Mouse (Mus musculus) midbrain, embryonic 13.5 days (tissue): Measurements from ENCODE around the gene Itpka. TPM values are rescaled to one million over a fixed set of nuclear protein-coding genes. Genes with fewer than 3 reads are reported as not detected.
"Not testable (repeated sequence)": the region's sequence is repeated elsewhere in the genome, so short reads cannot be mapped to it uniquely, and the experiment has no call there.

ENCODE experiments used
- ATAC-seq: fragments of 200-750 bp; cut with Nextera tagmentation; 2 replicates; pipeline ENCODE4 v1.8.0; 2017; ENCODE audit warnings: mild to moderate bottlenecking, moderate TSS enrichment, moderate library complexity
- H3K27ac ChIP-seq: fragments of 300-500 bp; sonication (generic); 2 replicates; pipeline ENCODE4 v1.5.1; 2015; ENCODE audit warnings: inconsistent platforms, mild to moderate bottlenecking, moderate library complexity
- H3K27me3 ChIP-seq: fragments of 300-500 bp; sonication (generic); 2 replicates; pipeline ENCODE4 v1.6.1; 2015; ENCODE audit warnings: mild to moderate bottlenecking, inconsistent platforms
- H3K36me3 ChIP-seq: fragments of 300-500 bp; sonication (generic); 2 replicates; pipeline ENCODE4 v1.6.1; 2015; ENCODE audit warnings: mild to moderate bottlenecking, inconsistent platforms
- H3K4me1 ChIP-seq: fragments of 300-500 bp; sonication (generic); replicated peaks from 2 replicates; pipeline ENCODE4 v1.6.1; 2015; ENCODE audit warnings: inconsistent platforms
- H3K4me2 ChIP-seq: fragments of 300-500 bp; sonication (generic); replicated peaks from 2 replicates; pipeline ENCODE4 v1.6.1; 2015; ENCODE audit warnings: moderate library complexity, mild to moderate bottlenecking, inconsistent platforms
- H3K4me3 ChIP-seq: fragments of 300-500 bp; sonication (generic); replicated peaks from 2 replicates; pipeline ENCODE4 v1.5.1; 2015; ENCODE audit warnings: mild to moderate bottlenecking, inconsistent platforms
- H3K9ac ChIP-seq: fragments of 300-500 bp; sonication (generic); replicated peaks from 2 replicates; pipeline ENCODE4 v1.6.1; 2015; ENCODE audit warnings: mild to moderate bottlenecking, inconsistent platforms
- H3K9me3 ChIP-seq: fragments of 300-500 bp; sonication (generic); 2 replicates; pipeline ENCODE4 v1.6.1; 2016; ENCODE audit warnings: mild to moderate bottlenecking, inconsistent platforms
- WGBS: fragments of 180-500 bp; shearing (Covaris S2); methylation state at CpG from one replicate; pipeline ENCODE4 v1.1.7; 2015; 5-methylcytosine and 5-hydroxymethylcytosine counted together
- polyA plus RNA-seq: library from polyadenylated mRNA; unstranded; fragments of >200 nt; fragmentation: Nextera tagmentation; extraction: Ambion mirVana; gene quantifications from 2 replicates; pipeline ENCODE4 v1.2.1, GENCODE M21; 2015

Itpka gene
- polyA plus RNA-seq: 0.52 TPM in 1 of 2 replicates, not detected in the other

- peak; percentile 69 for ATAC-seq
- H3K36me3 ChIP-seq: no peaks in the 10 kb centered on the region
- peak within 1 kb of the TSS; percentile 57 for H3K4me3 ChIP-seq
- H3K27ac ChIP-seq: no peak within 1 kb of the TSS
- peaks cover 62% of the 10 kb centered on the region for H3K27me3 ChIP-seq
- WGBS: under 1% methylated on average over 43 of the region's 53 CpGs
- peak within 1 kb of the TSS; percentile 98 for H3K4me2 ChIP-seq
- H3K9ac ChIP-seq: peak within 1 kb of the TSS; percentile 64
- H3K4me1 ChIP-seq: peaks cover 42% of the 10 kb centered on the region
- H3K9me3 ChIP-seq: no peaks in the 10 kb centered on the region
Observed at GRCm38 (mm10) chr2:119741581-119742411, at the start of gene Itpka. TSS of gene Itpka (plus strand) at chr2:119742337.

- Histone ChIP-seq H3K27ac (no peak overlapping the region), H3K4me2 (no peak overlapping the region), H3K9me3 (no peaks in the 10 kb centered on the region), H3K9ac (no peak overlapping the region), H3K4me1 (no peaks in the 10 kb centered on the region), H3K36me3 (peaks cover 18% of the 10 kb centered on the region), H3K27me3 (no peaks in the 10 kb centered on the region), H3K4me3 (no peak overlapping the region)
- ATAC-seq: no peak
- over 99% methylated on average over 2 of the region's 2 CpGs for WGBS
Observed at GRCm38 (mm10) chr2:119694826-119695225, 47.3 kb upstream of the Itpka start.

GRCm38 (mm10) chr2:119696111-119696510 lies 46.0 kb upstream of the Itpka start:
- H3K36me3 ChIP-seq: peaks cover 25% of the 10 kb centered on the region
- H3K27ac ChIP-seq: no peak overlapping the region
- no peak overlapping the region for H3K4me2 ChIP-seq
- no peaks in the 10 kb centered on the region for H3K9me3 ChIP-seq
- H3K4me1 ChIP-seq: no peaks in the 10 kb centered on the region
- no peak overlapping the region for H3K9ac ChIP-seq
- ATAC-seq: no peak
- H3K4me3 ChIP-seq: no peak overlapping the region
- H3K27me3 ChIP-seq: no peaks in the 10 kb centered on the region
- WGBS: 89% methylated on average over 1 of the region's 1 CpGs

- Histone ChIP-seq H3K27ac (no peak overlapping the region), H3K4me2 (no peak overlapping the region), H3K27me3 (no peaks in the 10 kb centered on the region), H3K9me3 (no peaks in the 10 kb centered on the region), H3K36me3 (peaks cover 27% of the 10 kb centered on the region), H3K4me3 (no peak overlapping the region), H3K9ac (no peak overlapping the region), H3K4me1 (no peaks in the 10 kb centered on the region)
- ATAC-seq: no peak
- 98% methylated on average over 2 of the region's 2 CpGs for WGBS
Observed at GRCm38 (mm10) chr2:119698472-119698871, 43.7 kb upstream of the Itpka start.

- Histone ChIP-seq H3K4me2 (no peak overlapping the region), H3K4me3 (no peak overlapping the region), H3K36me3 (0 out of 2 replicates have a peak, but pooled peaks cover 21% of the 10 kb centered on the region), H3K9me3 (no peaks in the 10 kb centered on the region), H3K4me1 (no peaks in the 10 kb centered on the region), H3K27me3 (no peaks in the 10 kb centered on the region), H3K9ac (no peak overlapping the region), H3K27ac (no peak overlapping the region)
- no peak for ATAC-seq
- 92% methylated on average over 3 of the region's 3 CpGs for WGBS
Observed at GRCm38 (mm10) chr2:119699962-119700361, 42.2 kb upstream of the Itpka start.

- H3K27me3 ChIP-seq: no peaks in the 10 kb centered on the region
- no peak overlapping the region for H3K27ac ChIP-seq
- no peak overlapping the region for H3K9ac ChIP-seq
- H3K4me1 ChIP-seq: no peaks in the 10 kb centered on the region
- H3K4me2 ChIP-seq: no peak overlapping the region
- ATAC-seq: no peak
- H3K4me3 ChIP-seq: no peak overlapping the region
- H3K36me3 ChIP-seq: peaks cover 40% of the 10 kb centered on the region
- WGBS: 88% methylated on average over 2 of the region's 2 CpGs
- no peaks in the 10 kb centered on the region for H3K9me3 ChIP-seq
Observed at GRCm38 (mm10) chr2:119703171-119703570, 39.0 kb upstream of the Itpka start.

- Histone ChIP-seq H3K4me1 (no peaks in the 10 kb centered on the region), H3K27me3 (no peaks in the 10 kb centered on the region), H3K9ac (no peak overlapping the region), H3K4me2 (no peak overlapping the region), H3K4me3 (no peak overlapping the region), H3K9me3 (no peaks in the 10 kb centered on the region), H3K27ac (no peak overlapping the region), H3K36me3 (peaks cover 69% of the 10 kb centered on the region)
- ATAC-seq: no peak
- 94% methylated on average over 3 of the region's 3 CpGs for WGBS
Observed at GRCm38 (mm10) chr2:119707676-119708075, 34.5 kb upstream of the Itpka start.

GRCm38 (mm10) chr2:119710011-119710410 lies 32.1 kb upstream of the Itpka start:
- Histone ChIP-seq H3K9ac (no peak overlapping the region), H3K4me2 (no peak overlapping the region), H3K27ac (no peak overlapping the region), H3K4me1 (no peaks in the 10 kb centered on the region), H3K36me3 (peaks cover 76% of the 10 kb centered on the region), H3K9me3 (no peaks in the 10 kb centered on the region), H3K27me3 (no peaks in the 10 kb centered on the region), H3K4me3 (no peak overlapping the region)
- no peak for ATAC-seq
- WGBS: 96% methylated on average over 3 of the region's 3 CpGs

- H3K27ac ChIP-seq, H3K4me1 ChIP-seq, H3K27me3 ChIP-seq, H3K9me3 ChIP-seq, H3K4me3 ChIP-seq, ATAC-seq, H3K9ac ChIP-seq, H3K4me2 ChIP-seq: not testable (repeated sequence)
- 92% methylated on average over 2 of the region's 2 CpGs for WGBS
- H3K36me3 ChIP-seq: peaks cover 80% of the 10 kb centered on the region
Observed at GRCm38 (mm10) chr2:119715868-119716267, 26.3 kb upstream of the Itpka start.

- no peaks in the 10 kb centered on the region for H3K27me3 ChIP-seq
- no peak for ATAC-seq
- no peak overlapping the region for H3K4me2 ChIP-seq
- no peaks in the 10 kb centered on the region for H3K9me3 ChIP-seq
- H3K36me3 ChIP-seq: peaks cover 90% of the 10 kb centered on the region
- 97% methylated on average over 8 of the region's 8 CpGs for WGBS
- H3K4me1 ChIP-seq: no peaks in the 10 kb centered on the region
- no peak overlapping the region for H3K4me3 ChIP-seq
- no peak overlapping the region for H3K9ac ChIP-seq
- H3K27ac ChIP-seq: no peak overlapping the region
Observed at GRCm38 (mm10) chr2:119721070-119721469, 21.1 kb upstream of the Itpka start.

GRCm38 (mm10) chr2:119727762-119728416 lies 14.2 kb upstream of the Itpka start:
- Histone ChIP-seq H3K9me3 (no peaks in the 10 kb centered on the region), H3K27me3 (no peaks in the 10 kb centered on the region), H3K9ac (no peak overlapping the region), H3K4me1 (no peaks in the 10 kb centered on the region), H3K27ac (no peak overlapping the region), H3K4me3 (no peak overlapping the region), H3K4me2 (no peak overlapping the region), H3K36me3 (peaks cover 96% of the 10 kb centered on the region)
- no peak for ATAC-seq
- WGBS: 94% methylated on average over 3 of the region's 3 CpGs

GRCm38 (mm10) chr2:119730735-119731134 lies 11.4 kb upstream of the Itpka start:
- no peak for ATAC-seq
- Histone ChIP-seq H3K9me3 (no peaks in the 10 kb centered on the region), H3K4me2 (no peak overlapping the region), H3K4me3 (no peak overlapping the region), H3K9ac (no peak overlapping the region), H3K27ac (no peak overlapping the region), H3K4me1 (no peaks in the 10 kb centered on the region), H3K36me3 (peaks cover 96% of the 10 kb centered on the region), H3K27me3 (no peaks in the 10 kb centered on the region; the same call in 1 of the 2 replicates)
- 94% methylated on average over 4 of the region's 4 CpGs for WGBS
